Mouse (Mus musculus): Measurements from ENCODE around the gene Huwe1.

DNA sequence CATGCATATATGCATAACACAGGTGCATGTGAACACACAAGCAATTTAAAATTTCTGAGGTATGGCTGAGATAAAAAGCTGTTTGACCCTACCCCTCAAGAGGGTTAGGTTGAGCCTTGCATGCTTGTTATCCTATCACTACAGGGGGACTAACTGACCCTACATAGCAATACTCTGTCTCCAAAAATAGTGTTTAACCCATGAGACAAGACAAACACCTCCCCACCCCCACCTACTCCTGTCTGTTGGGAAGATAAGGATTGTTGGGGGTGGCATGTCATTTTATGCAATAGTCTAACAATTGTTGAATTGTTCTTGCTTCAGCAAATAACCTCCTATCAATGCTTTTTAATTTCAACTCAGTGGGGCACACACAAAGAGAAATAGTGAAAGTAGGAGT is 30.7 kb downstream of the Huwe1 start:
- no peak for TF ChIP-seq CTCF (IDR thresholded peaks at IDR 0.05; ENCODE audit: extremely low read depth, insufficient read depth, insufficient read length, insufficient replicate concordance)
- TF ChIP-seq POLR2A (IDR thresholded peaks at IDR 0.05; ENCODE audit: low read depth, low read length), result no peak

Measured in spleen, adult 2 months (tissue).